21 mouse cellular contexts compared by ENCODE assay signal in the genomic region with DNA sequence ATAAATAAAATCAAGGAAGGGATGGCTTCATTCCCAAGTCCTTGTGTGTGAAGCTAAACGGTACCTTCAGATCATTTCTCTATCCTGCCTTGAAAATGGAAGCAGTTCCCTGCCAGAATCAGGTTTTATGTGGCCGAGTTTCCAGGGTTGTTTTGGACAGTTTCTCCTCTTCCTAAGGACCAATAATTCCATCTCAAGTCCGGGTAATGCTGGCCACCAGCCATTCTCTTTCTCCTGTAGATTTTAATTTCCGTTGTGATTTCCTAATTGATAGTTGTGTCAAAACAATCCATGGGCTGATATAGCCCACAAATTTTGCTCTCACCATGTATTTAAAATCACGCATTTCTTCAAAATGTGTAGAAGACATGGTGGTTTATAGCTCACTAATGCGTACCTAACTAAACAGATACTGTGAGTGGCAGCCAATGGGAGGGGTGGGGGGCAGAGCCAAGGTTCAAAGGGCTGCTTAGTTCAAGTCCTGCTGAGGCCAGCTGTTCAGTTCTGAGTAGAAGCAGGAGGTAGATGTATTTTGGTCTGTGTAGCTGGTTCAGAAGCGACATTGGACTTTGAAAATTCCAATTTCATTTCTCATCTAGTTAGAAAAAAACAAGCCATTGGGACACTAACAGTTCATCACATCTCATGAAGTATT.
DNase-seq lines count a peak whose midpoint lies in the region; ATAC-seq and TF ChIP-seq lines count a peak whose summit lies in the region.
"Had no signal": no experiment of that assay in that cellular context is flagged by ENCODE, and none has a peak within 500 bp of the region (broad histone marks: within the 10 kb centered on the region; RNA-seq: fewer than 3 reads in every experiment).

No protein-coding gene starts in this region.

- H3K4me3 ChIP-seq in kidney, adult 2 months (ENCODE audit: insufficient read depth, low read depth, low read length) = no peak overlapping the region
- no peak overlapping the region for H3K4me3 ChIP-seq in kidney, embryonic 15.5 days (replicated peaks)
- H3K4me3 ChIP-seq: heart, embryonic 15.5 days; liver, embryonic 12.5 days; neural tube, embryonic 15.5 days had no signal

- no peak overlapping the region for H3K27ac ChIP-seq in kidney, adult 2 months (ENCODE audit: insufficient read depth, low read depth, low read length)
- no peak overlapping the region for H3K27ac ChIP-seq in kidney, embryonic 15.5 days
- H3K27ac ChIP-seq: heart, embryonic 15.5 days; hindbrain, embryonic 14.5 days; liver, embryonic 12.5 days; neural tube, embryonic 15.5 days had no signal

- DNase-seq in cerebellum, postnatal 10 days = peak; percentile 78 to 88
- DNase-seq in kidney, adult 2 months = peak; percentile 88
- DNase-seq in MN1 (ENCODE audit: low spot score) = peak; percentile 2
- peak; percentile 72 to 84 for DNase-seq in kidney, postnatal 25 days
- DNase-seq in layer of hippocampus, postnatal 36 days = no peak
- no peak for DNase-seq in urinary bladder, adult 2 months (ENCODE audit: low spot score)
- DNase-seq: adrenal gland, postnatal 14 days; cerebellum, adult 9-11 months; forebrain, postnatal 0 days; gastrocnemius, postnatal 25 days; heart, postnatal 4 days; thymus, adult 18-20 months; thymus, postnatal 36 days had no signal

- no peaks in the 10 kb centered on the region for H3K27me3 ChIP-seq in kidney, adult 2 months (replicated peaks; ENCODE audit: control insufficient read depth, insufficient read depth, low read length)
- H3K27me3 ChIP-seq in kidney, embryonic 15.5 days = no peaks in the 10 kb centered on the region
- H3K27me3 ChIP-seq: heart, embryonic 15.5 days; liver, embryonic 12.5 days; neural tube, embryonic 15.5 days had no signal

- H3K4me1 ChIP-seq in kidney, adult 2 months (ENCODE audit: control insufficient read depth, insufficient read depth, low read length) = 0 out of 2 replicates have a peak, but pooled peaks cover 3% of the 10 kb centered on the region
- no peaks in the 10 kb centered on the region for H3K4me1 ChIP-seq in kidney, embryonic 15.5 days
- H3K4me1 ChIP-seq: heart, embryonic 15.5 days; liver, embryonic 12.5 days; neural tube, embryonic 15.5 days had no signal

- 49% methylated on average over 7 of the region's 7 CpGs for WGBS in kidney, adult 2 months
- 68% methylated on average over 7 of the region's 7 CpGs for WGBS in kidney, embryonic 15.5 days

- H3K9me3 ChIP-seq in kidney, embryonic 15.5 days (replicated peaks) = no peaks in the 10 kb centered on the region
- H3K9me3 ChIP-seq: heart, embryonic 15.5 days; liver, embryonic 12.5 days; neural tube, embryonic 15.5 days had no signal

- no peak for TF ChIP-seq CTCF in kidney, adult 2 months (conservative IDR thresholded peaks at IDR 0.05; ENCODE audit: insufficient read depth, insufficient read length, low read depth, low read length)

- H3K36me3 ChIP-seq in kidney, adult 2 months (ENCODE audit: control insufficient read depth, insufficient read depth, low read length) = no peaks in the 10 kb centered on the region
- H3K36me3 ChIP-seq in kidney, embryonic 15.5 days = no peaks in the 10 kb centered on the region
- H3K36me3 ChIP-seq: heart, embryonic 15.5 days; liver, embryonic 12.5 days; neural tube, embryonic 15.5 days had no signal

- TF ChIP-seq POLR2A in kidney, adult 2 months (IDR thresholded peaks at IDR 0.05; ENCODE audit: low read depth, low read length) = no peak

- no peak overlapping the region for H3K9ac ChIP-seq in kidney, embryonic 15.5 days
- H3K9ac ChIP-seq: forebrain, postnatal 0 days; heart, embryonic 15.5 days; hindbrain, embryonic 14.5 days; liver, embryonic 12.5 days; neural tube, embryonic 15.5 days had no signal

- H3K4me2 ChIP-seq in kidney, embryonic 15.5 days = no peak overlapping the region
- H3K4me2 ChIP-seq: heart, embryonic 15.5 days; hindbrain, embryonic 14.5 days; liver, embryonic 12.5 days; midbrain, embryonic 11.5 days; neural tube, embryonic 15.5 days had no signal

- ATAC-seq in cerebellum, adult (ENCODE audit: insufficient number of reproducible peaks, low FRiP score, low TSS enrichment) = no peak
- ATAC-seq in kidney, embryonic 15.5 days (replicated peaks; ENCODE audit: low FRiP score) = no peak
- ATAC-seq: forebrain, postnatal 0 days; inflammation-experienced regulatory T-cells, adult 6 months; liver, embryonic 12.5 days had no signal

Comparison
In these comparisons a context has a peak if more than half of its experiments do, and no peak if none do; other contexts are left out.
1. DNase-seq: peak in cerebellum, postnatal 10 days (2 of 2), kidney, adult 2 months (single experiment), MN1 (single experiment) and kidney, postnatal 25 days (2 of 2); none in layer of hippocampus, postnatal 36 days (0 of 2) and urinary bladder, adult 2 months (single experiment).